Mouse (Mus musculus): ENCODE results near the gene Cnr2. TPM values are rescaled to one million over a fixed set of nuclear protein-coding genes. Genes with fewer than 3 reads are reported as not detected.

Gene Cnr2
- polyA plus RNA-seq, 1 experiment from 2014 or later = 2.6 TPM

DNA sequence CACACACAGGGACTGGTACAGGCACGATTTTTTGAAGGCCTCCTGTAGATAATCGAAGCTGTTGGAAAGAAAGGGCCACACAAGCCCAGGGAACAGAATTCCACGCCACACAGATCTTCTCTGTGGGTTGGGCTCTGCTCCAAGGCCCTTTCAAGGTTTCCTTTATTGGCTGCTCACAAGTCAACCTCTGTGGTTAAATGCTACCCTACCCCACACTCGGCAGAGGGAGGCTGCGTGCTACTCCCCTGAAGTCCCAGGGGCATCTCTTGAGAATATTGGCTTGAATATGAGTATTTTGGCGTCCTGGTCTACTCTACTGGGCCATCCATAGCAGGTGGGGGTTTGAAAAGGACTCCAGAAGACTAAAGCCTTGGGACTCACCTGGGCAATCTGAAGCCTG, 963 bp downstream of the Cnr2 start:
- no peak for DNase-seq
- H3K27ac ChIP-seq (ENCODE audit: low read depth) = peak overlapping the region; percentile 82
- WGBS (ENCODE audit: insufficient replicate concordance) = 40% methylated on average over 6 of the region's 6 CpGs

DNA sequence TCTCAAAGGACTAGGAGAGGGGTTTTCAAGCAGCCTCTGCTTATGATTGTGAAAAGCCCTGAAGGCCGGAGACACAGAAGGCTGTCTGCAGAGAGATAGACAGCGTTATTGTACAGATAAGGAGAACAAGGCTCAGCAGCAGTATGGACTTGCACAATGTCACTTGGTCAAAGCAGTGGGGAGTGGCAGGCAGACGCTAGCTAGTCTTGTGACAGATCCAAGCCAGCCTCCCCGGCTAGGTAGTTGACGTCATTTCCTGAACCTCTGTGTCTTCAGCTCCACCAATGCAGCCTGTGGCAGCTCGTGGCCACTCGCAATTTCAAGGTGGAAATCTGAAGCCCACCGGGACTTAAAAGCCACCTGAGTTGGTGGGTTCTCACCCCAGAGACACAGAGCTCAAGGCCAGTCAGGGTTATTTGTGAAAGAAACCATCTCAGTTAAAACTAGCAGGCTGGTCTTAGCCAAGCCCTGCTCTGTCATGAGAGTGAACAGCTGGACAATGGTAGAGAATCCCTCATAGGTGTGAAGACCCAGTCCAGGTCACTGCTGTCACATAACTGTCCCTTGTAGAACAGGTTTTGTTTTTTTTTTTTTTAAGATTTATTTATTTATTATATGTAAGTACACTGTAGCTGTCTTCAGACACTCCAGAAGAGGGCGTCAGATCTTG, 3.3 kb downstream of the Cnr2 start:
- H3K36me3 ChIP-seq (replicated peaks; ENCODE audit: insufficient read depth, low read length) = no peaks in the 10 kb centered on the region
- H3K27ac ChIP-seq (ENCODE audit: low read depth) = peak overlapping the region; percentile 85
- H3K27me3 ChIP-seq (ENCODE audit: insufficient read depth, low read length) = no peaks in the 10 kb centered on the region
- H3K4me3 ChIP-seq (ENCODE audit: low read depth, low read length) = no peak overlapping the region
- H3K4me2 ChIP-seq (ENCODE audit: low read depth, low read length) = peak overlapping the region; percentile 70
- DNase-seq (peak; percentile 78), ATAC-seq (peak; percentile 92)
- no peak overlapping the region; the same call in 1 of the 2 replicates for H3K9ac ChIP-seq (replicated peaks)
- 12% methylated on average over 8 of the region's 9 CpGs for WGBS (ENCODE audit: insufficient replicate concordance)
- H3K4me1 ChIP-seq (ENCODE audit: insufficient read depth) = peaks cover 28% of the 10 kb centered on the region
- H3K9me3 ChIP-seq (ENCODE audit: low read length) = no peaks in the 10 kb centered on the region
- TF ChIP-seq CTCF (IDR thresholded peaks at IDR 0.05; ENCODE audit: low read depth) (no peak), EP300 (IDR thresholded peaks at IDR 0.05; ENCODE audit: low read depth) (peak; percentile 53)

More for the DNA sequence above, 963 bp downstream of the Cnr2 start:
- no peak for ATAC-seq
- no peak for TF ChIP-seq EP300 (IDR thresholded peaks at IDR 0.05; ENCODE audit: low read depth)
- no peak for TF ChIP-seq CTCF (IDR thresholded peaks at IDR 0.05; ENCODE audit: low read depth)
- Histone ChIP-seq H3K4me1 (ENCODE audit: insufficient read depth) (peaks cover 26% of the 10 kb centered on the region), H3K4me2 (ENCODE audit: low read depth, low read length) (peak overlapping the region; percentile 70), H3K27me3 (ENCODE audit: insufficient read depth, low read length) (no peaks in the 10 kb centered on the region), H3K4me3 (ENCODE audit: low read depth, low read length) (peak overlapping the region; percentile 40), H3K36me3 (replicated peaks; ENCODE audit: insufficient read depth, low read length) (no peaks in the 10 kb centered on the region), H3K9me3 (ENCODE audit: low read length) (no peaks in the 10 kb centered on the region), H3K9ac (replicated peaks) (peak overlapping the region; percentile 58)

DNA sequence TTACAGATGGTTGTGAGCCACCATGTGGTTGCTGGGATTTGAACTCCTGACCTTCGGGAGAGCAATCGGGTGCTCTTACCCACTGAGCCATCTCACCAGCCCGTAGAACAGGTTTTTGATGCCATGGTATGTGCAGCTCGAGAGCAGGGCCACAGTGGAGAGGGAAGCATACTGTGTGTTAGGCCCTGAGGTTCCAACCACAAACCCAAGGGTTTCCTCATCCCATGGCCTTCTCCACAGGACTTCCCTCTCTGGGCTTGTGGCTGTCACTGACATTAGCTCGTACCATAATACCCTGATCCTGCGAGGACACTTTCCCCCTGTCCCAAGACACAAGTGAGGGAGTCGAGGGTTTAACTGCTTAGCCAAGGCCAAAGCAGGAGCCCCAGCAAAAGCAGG, 3.9 kb downstream of the Cnr2 start:
- WGBS (ENCODE audit: insufficient replicate concordance) = 68% methylated on average over 7 of the region's 7 CpGs
- Histone ChIP-seq H3K4me3 (ENCODE audit: low read depth, low read length) (no peak overlapping the region), H3K9me3 (ENCODE audit: low read length) (no peaks in the 10 kb centered on the region), H3K4me1 (ENCODE audit: insufficient read depth) (peaks cover 28% of the 10 kb centered on the region), H3K4me2 (ENCODE audit: low read depth, low read length) (no peak overlapping the region), H3K27ac (ENCODE audit: low read depth) (peak overlapping the region; percentile 85), H3K36me3 (replicated peaks; ENCODE audit: insufficient read depth, low read length) (no peaks in the 10 kb centered on the region), H3K27me3 (ENCODE audit: insufficient read depth, low read length) (no peaks in the 10 kb centered on the region), H3K9ac (replicated peaks) (0 out of 2 replicates have a peak overlapping the region, but pooled peaks have one; percentile 7)
- TF ChIP-seq EP300 (IDR thresholded peaks at IDR 0.05; ENCODE audit: low read depth) (no peak), CTCF (IDR thresholded peaks at IDR 0.05; ENCODE audit: low read depth) (no peak)
- ATAC-seq (no peak), DNase-seq (peak; percentile 43)

DNA sequence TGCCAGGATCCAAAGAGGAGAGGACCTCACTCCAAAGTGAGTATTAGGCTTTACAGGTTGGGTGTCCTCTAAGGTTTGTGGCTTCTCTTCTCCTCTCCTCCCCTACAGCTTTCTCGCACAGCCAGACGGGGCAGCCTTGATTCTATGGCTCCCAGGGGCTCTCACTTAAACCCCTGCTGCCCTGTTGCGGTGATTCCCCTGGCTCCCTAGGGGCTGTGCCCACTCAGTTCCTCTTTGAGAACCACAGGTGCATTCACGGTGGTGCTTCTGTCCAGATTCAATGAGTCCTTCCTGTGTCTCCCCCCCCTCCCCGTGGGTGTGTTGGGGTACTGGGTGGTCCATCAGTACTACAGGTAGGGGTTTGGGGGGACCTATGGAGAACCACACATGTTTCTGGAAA, 4.8 kb downstream of the Cnr2 start:
- ATAC-seq (no peak), DNase-seq (peak; percentile 49)
- H3K27me3 ChIP-seq (ENCODE audit: insufficient read depth, low read length) = no peaks in the 10 kb centered on the region
- TF ChIP-seq EP300 (IDR thresholded peaks at IDR 0.05; ENCODE audit: low read depth) (no peak), CTCF (IDR thresholded peaks at IDR 0.05; ENCODE audit: low read depth) (no peak)
- 68% methylated on average over 5 of the region's 5 CpGs for WGBS (ENCODE audit: insufficient replicate concordance)
- H3K9me3 ChIP-seq (ENCODE audit: low read length) = no peaks in the 10 kb centered on the region
- no peak overlapping the region for H3K27ac ChIP-seq (ENCODE audit: low read depth)
- no peak overlapping the region for H3K9ac ChIP-seq (replicated peaks)
- no peak overlapping the region for H3K4me3 ChIP-seq (ENCODE audit: low read depth, low read length)
- H3K4me2 ChIP-seq (ENCODE audit: low read depth, low read length) = no peak overlapping the region; the same call in 1 of the 2 replicates
- H3K4me1 ChIP-seq (ENCODE audit: insufficient read depth) = peaks cover 24% of the 10 kb centered on the region
- no peaks in the 10 kb centered on the region for H3K36me3 ChIP-seq (replicated peaks; ENCODE audit: insufficient read depth, low read length)

DNA sequence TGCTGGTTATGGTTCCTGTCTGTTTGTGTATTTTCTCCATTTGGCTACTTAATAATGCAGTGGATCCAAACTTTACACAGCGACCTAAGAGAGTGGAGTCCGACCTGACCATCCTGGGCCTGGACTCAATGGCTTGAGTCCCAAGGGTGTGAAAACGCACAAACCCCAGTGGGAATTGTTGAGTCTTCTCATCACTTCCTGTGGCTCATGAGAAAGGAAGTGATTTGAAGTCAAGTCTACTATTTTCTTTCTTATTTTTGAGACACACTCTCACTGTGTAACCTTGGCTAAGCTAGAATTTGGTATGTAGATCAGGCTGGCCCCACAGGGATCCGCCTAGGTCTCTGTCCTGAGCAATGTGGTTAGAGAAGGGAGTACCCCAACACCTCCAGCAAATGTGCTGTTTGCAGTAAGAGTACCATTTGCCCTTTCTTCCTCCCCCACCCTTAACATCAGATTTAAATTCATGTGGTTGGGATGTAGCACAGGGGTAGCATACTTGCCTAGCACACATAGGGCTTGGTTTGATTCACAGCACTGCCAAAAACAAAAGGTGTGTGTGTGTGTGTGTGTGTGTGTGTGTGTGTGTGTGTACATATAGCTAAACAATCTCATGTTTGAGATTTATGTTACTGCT, 7.5 kb downstream of the Cnr2 start:
- Histone ChIP-seq H3K27me3 (ENCODE audit: insufficient read depth, low read length) (no peaks in the 10 kb centered on the region), H3K27ac (ENCODE audit: low read depth) (no peak overlapping the region), H3K36me3 (replicated peaks; ENCODE audit: insufficient read depth, low read length) (no peaks in the 10 kb centered on the region), H3K9me3 (ENCODE audit: low read length) (no peaks in the 10 kb centered on the region), H3K9ac (replicated peaks) (no peak overlapping the region), H3K4me1 (ENCODE audit: insufficient read depth) (peaks cover 20% of the 10 kb centered on the region), H3K4me2 (ENCODE audit: low read depth, low read length) (no peak overlapping the region), H3K4me3 (ENCODE audit: low read depth, low read length) (no peak overlapping the region)
- TF ChIP-seq CTCF (IDR thresholded peaks at IDR 0.05; ENCODE audit: low read depth) = no peak
- no peak for TF ChIP-seq EP300 (IDR thresholded peaks at IDR 0.05; ENCODE audit: low read depth)
- WGBS (ENCODE audit: insufficient replicate concordance) = 75% methylated on average over 4 of the region's 4 CpGs
- no peak for DNase-seq
- ATAC-seq = no peak

DNA sequence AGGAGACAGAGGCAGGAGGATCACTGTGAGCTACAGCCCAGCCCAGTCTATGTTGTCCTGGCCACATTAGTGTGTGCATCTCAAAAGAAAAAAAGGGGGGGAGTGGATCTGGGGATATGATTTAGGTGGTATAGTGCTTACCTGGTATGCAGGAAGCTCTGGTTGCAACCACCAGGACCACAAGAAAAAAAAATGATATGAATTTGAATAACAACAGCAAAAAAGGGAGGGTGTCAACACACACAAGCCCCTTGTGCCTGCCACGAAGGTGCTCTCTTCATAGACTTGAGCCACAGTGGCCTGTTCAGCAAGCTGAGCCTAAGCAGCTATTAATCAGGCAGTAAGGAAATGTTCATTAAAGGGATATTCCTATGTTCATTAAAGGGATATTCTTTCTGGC, 9.6 kb downstream of the Cnr2 start:
- Histone ChIP-seq H3K9me3 (ENCODE audit: low read length) (no peaks in the 10 kb centered on the region), H3K9ac (replicated peaks) (no peak overlapping the region), H3K27ac (ENCODE audit: low read depth) (no peak overlapping the region), H3K27me3 (ENCODE audit: insufficient read depth, low read length) (no peaks in the 10 kb centered on the region), H3K4me3 (ENCODE audit: low read depth, low read length) (no peak overlapping the region), H3K36me3 (replicated peaks; ENCODE audit: insufficient read depth, low read length) (no peaks in the 10 kb centered on the region), H3K4me2 (ENCODE audit: low read depth, low read length) (no peak overlapping the region), H3K4me1 (ENCODE audit: insufficient read depth) (0 out of 2 replicates have a peak, but pooled peaks cover 3% of the 10 kb centered on the region)
- no peak for TF ChIP-seq EP300 (IDR thresholded peaks at IDR 0.05; ENCODE audit: low read depth)
- TF ChIP-seq CTCF (IDR thresholded peaks at IDR 0.05; ENCODE audit: low read depth) = no peak
- DNase-seq = no peak
- WGBS (ENCODE audit: insufficient replicate concordance) = 82% methylated on average over 1 of the region's 1 CpGs
- no peak for ATAC-seq

Measured in liver, postnatal 0 days (tissue).